Mouse (Mus musculus): ENCODE data around the gene Top2a. TPM values are rescaled to one million over a fixed set of nuclear protein-coding genes. Genes with fewer than 3 reads are reported as not detected.
A peak's percentile ranks its signal among the peaks of the same experiment; 100 is the strongest.

Gene Top2a
- polyA plus RNA-seq, 1 experiment from 2014 or later = 179 TPM

- ATAC-seq (replicated peaks; ENCODE audit: extremely low read depth, insufficient read depth, low FRiP score) = 0 out of 2 replicates have a peak, but pooled peaks have one; percentile 8
- H3K4me1 ChIP-seq (ENCODE audit: control insufficient read depth, insufficient read depth, low read length) = peaks cover 27% of the 10 kb centered on the region
- H3K9ac ChIP-seq (ENCODE audit: low read length) = peak within 1 kb of the TSS; percentile 81
- H3K27me3 ChIP-seq (ENCODE audit: control insufficient read depth, insufficient read depth, low read length) = no peaks in the 10 kb centered on the region; the same call in 1 of the 2 replicates
- no peaks in the 10 kb centered on the region for H3K36me3 ChIP-seq (ENCODE audit: control insufficient read depth, insufficient read depth)
- H3K4me2 ChIP-seq (ENCODE audit: low read depth, low read length) = peak within 1 kb of the TSS; percentile 99
- H3K27ac ChIP-seq (ENCODE audit: low read length) = peak within 1 kb of the TSS; percentile 49; the same call in 1 of the 2 replicates
- WGBS = 3% methylated on average over 27 of the region's 28 CpGs
- no peaks in the 10 kb centered on the region for H3K9me3 ChIP-seq (replicated peaks; ENCODE audit: control insufficient read depth, low read length)
- peak within 1 kb of the TSS; percentile 69 for H3K4me3 ChIP-seq (ENCODE audit: low read length)
Observed at GRCm38 (mm10) chr11:98982773-98983133, 41.2 kb downstream of the Top2a start, which contains the start of gene Gjd3. Gjd3 (minus strand) TSS chr11:98983016.

- no peaks in the 10 kb centered on the region for H3K36me3 ChIP-seq (ENCODE audit: control insufficient read depth, insufficient read depth)
- H3K27me3 ChIP-seq (ENCODE audit: control insufficient read depth, insufficient read depth, low read length) = no peaks in the 10 kb centered on the region; the same call in 1 of the 2 replicates
- H3K27ac ChIP-seq (ENCODE audit: low read length) = peak overlapping the region; percentile 49; the same call in 1 of the 2 replicates
- peak overlapping the region; percentile 99 for H3K4me2 ChIP-seq (ENCODE audit: low read depth, low read length)
- H3K9me3 ChIP-seq (replicated peaks; ENCODE audit: control insufficient read depth, low read length) = no peaks in the 10 kb centered on the region
- ATAC-seq (replicated peaks; ENCODE audit: extremely low read depth, insufficient read depth, low FRiP score) = peak; percentile 43
- H3K4me3 ChIP-seq (ENCODE audit: low read length) = peak overlapping the region; percentile 69
- peaks cover 27% of the 10 kb centered on the region for H3K4me1 ChIP-seq (ENCODE audit: control insufficient read depth, insufficient read depth, low read length)
- H3K9ac ChIP-seq (ENCODE audit: low read length) = peak overlapping the region; percentile 81
- WGBS = under 1% methylated on average over 94 of the region's 94 CpGs
Observed at GRCm38 (mm10) chr11:98981997-98982772, 41.8 kb downstream of the Top2a start.

GRCm38 (mm10) chr11:98981289-98981996 lies 42.5 kb downstream of the Top2a start:
- Histone ChIP-seq H3K4me3 (ENCODE audit: low read length) (peak overlapping the region; percentile 69), H3K27me3 (ENCODE audit: control insufficient read depth, insufficient read depth, low read length) (no peaks in the 10 kb centered on the region; the same call in 1 of the 2 replicates), H3K36me3 (ENCODE audit: control insufficient read depth, insufficient read depth) (no peaks in the 10 kb centered on the region), H3K9ac (ENCODE audit: low read length) (peak overlapping the region; percentile 81), H3K27ac (ENCODE audit: low read length) (no peak overlapping the region), H3K4me2 (ENCODE audit: low read depth, low read length) (peak overlapping the region; percentile 99), H3K9me3 (replicated peaks; ENCODE audit: control insufficient read depth, low read length) (no peaks in the 10 kb centered on the region), H3K4me1 (ENCODE audit: control insufficient read depth, insufficient read depth, low read length) (peaks cover 27% of the 10 kb centered on the region)
- no peak for ATAC-seq (replicated peaks; ENCODE audit: extremely low read depth, insufficient read depth, low FRiP score)
- WGBS = 35% methylated on average over 20 of the region's 20 CpGs

GRCm38 (mm10) chr11:98979356-98979755 lies 44.6 kb downstream of the Top2a start:
- ATAC-seq (replicated peaks; ENCODE audit: extremely low read depth, insufficient read depth, low FRiP score) = no peak
- H3K27me3 ChIP-seq (ENCODE audit: control insufficient read depth, insufficient read depth, low read length) = no peaks in the 10 kb centered on the region; the same call in 1 of the 2 replicates
- H3K9me3 ChIP-seq (replicated peaks; ENCODE audit: control insufficient read depth, low read length) = no peaks in the 10 kb centered on the region
- no peak overlapping the region for H3K4me3 ChIP-seq (ENCODE audit: low read length)
- H3K36me3 ChIP-seq (ENCODE audit: control insufficient read depth, insufficient read depth) = peaks cover 6% of the 10 kb centered on the region; the same call in 1 of the 2 replicates
- H3K4me1 ChIP-seq (ENCODE audit: control insufficient read depth, insufficient read depth, low read length) = peaks cover 12% of the 10 kb centered on the region
- H3K4me2 ChIP-seq (ENCODE audit: low read depth, low read length) = no peak overlapping the region
- no peak overlapping the region for H3K27ac ChIP-seq (ENCODE audit: low read length)
- 72% methylated on average over 4 of the region's 5 CpGs for WGBS
- no peak overlapping the region for H3K9ac ChIP-seq (ENCODE audit: low read length)

- 56% methylated on average over 15 of the region's 15 CpGs for WGBS
- Histone ChIP-seq H3K4me2 (ENCODE audit: low read depth, low read length) (no peak overlapping the region), H3K27ac (ENCODE audit: low read length) (no peak overlapping the region), H3K9me3 (replicated peaks; ENCODE audit: control insufficient read depth, low read length) (no peaks in the 10 kb centered on the region), H3K4me3 (ENCODE audit: low read length) (no peak overlapping the region), H3K27me3 (ENCODE audit: control insufficient read depth, insufficient read depth, low read length) (no peaks in the 10 kb centered on the region; the same call in 1 of the 2 replicates), H3K4me1 (ENCODE audit: control insufficient read depth, insufficient read depth, low read length) (peaks cover 12% of the 10 kb centered on the region), H3K9ac (ENCODE audit: low read length) (no peak overlapping the region), H3K36me3 (ENCODE audit: control insufficient read depth, insufficient read depth) (peaks cover 9% of the 10 kb centered on the region)
- no peak for ATAC-seq (replicated peaks; ENCODE audit: extremely low read depth, insufficient read depth, low FRiP score)
Observed at GRCm38 (mm10) chr11:98978526-98979148, 45.4 kb downstream of the Top2a start.

GRCm38 (mm10) chr11:98974871-98975719 lies 48.9 kb downstream of the Top2a start:
- WGBS = 54% methylated on average over 5 of the region's 5 CpGs
- no peaks in the 10 kb centered on the region for H3K9me3 ChIP-seq (replicated peaks; ENCODE audit: control insufficient read depth, low read length)
- H3K4me2 ChIP-seq (ENCODE audit: low read depth, low read length) = no peak overlapping the region
- peaks cover 42% of the 10 kb centered on the region for H3K36me3 ChIP-seq (ENCODE audit: control insufficient read depth, insufficient read depth)
- peaks cover 17% of the 10 kb centered on the region for H3K4me1 ChIP-seq (ENCODE audit: control insufficient read depth, insufficient read depth, low read length)
- no peaks in the 10 kb centered on the region for H3K27me3 ChIP-seq (ENCODE audit: control insufficient read depth, insufficient read depth, low read length)
- no peak overlapping the region for H3K4me3 ChIP-seq (ENCODE audit: low read length)
- ATAC-seq (replicated peaks; ENCODE audit: extremely low read depth, insufficient read depth, low FRiP score) = no peak
- H3K27ac ChIP-seq (ENCODE audit: low read length) = no peak overlapping the region
- no peak overlapping the region for H3K9ac ChIP-seq (ENCODE audit: low read length)

GRCm38 (mm10) chr11:98974213-98974612 lies 49.8 kb downstream of the Top2a start:
- no peak for ATAC-seq (replicated peaks; ENCODE audit: extremely low read depth, insufficient read depth, low FRiP score)
- H3K4me2 ChIP-seq (ENCODE audit: low read depth, low read length) = no peak overlapping the region
- no peaks in the 10 kb centered on the region for H3K9me3 ChIP-seq (replicated peaks; ENCODE audit: control insufficient read depth, low read length)
- no peak overlapping the region for H3K4me3 ChIP-seq (ENCODE audit: low read length)
- H3K27me3 ChIP-seq (ENCODE audit: control insufficient read depth, insufficient read depth, low read length) = no peaks in the 10 kb centered on the region
- no peak overlapping the region for H3K9ac ChIP-seq (ENCODE audit: low read length)
- H3K27ac ChIP-seq (ENCODE audit: low read length) = no peak overlapping the region
- H3K4me1 ChIP-seq (ENCODE audit: control insufficient read depth, insufficient read depth, low read length) = peaks cover 25% of the 10 kb centered on the region
- peaks cover 44% of the 10 kb centered on the region for H3K36me3 ChIP-seq (ENCODE audit: control insufficient read depth, insufficient read depth)
- 79% methylated on average over 6 of the region's 6 CpGs for WGBS

GRCm38 (mm10) chr11:98973584-98973983 lies 50.4 kb downstream of the Top2a start:
- peaks cover 46% of the 10 kb centered on the region for H3K36me3 ChIP-seq (ENCODE audit: control insufficient read depth, insufficient read depth)
- 76% methylated on average over 14 of the region's 14 CpGs for WGBS
- peaks cover 30% of the 10 kb centered on the region for H3K4me1 ChIP-seq (ENCODE audit: control insufficient read depth, insufficient read depth, low read length)
- ATAC-seq (replicated peaks; ENCODE audit: extremely low read depth, insufficient read depth, low FRiP score) = no peak
- H3K9ac ChIP-seq (ENCODE audit: low read length) = no peak overlapping the region
- H3K4me2 ChIP-seq (ENCODE audit: low read depth, low read length) = no peak overlapping the region
- H3K4me3 ChIP-seq (ENCODE audit: low read length) = no peak overlapping the region
- H3K9me3 ChIP-seq (replicated peaks; ENCODE audit: control insufficient read depth, low read length) = no peaks in the 10 kb centered on the region
- H3K27ac ChIP-seq (ENCODE audit: low read length) = no peak overlapping the region
- no peaks in the 10 kb centered on the region for H3K27me3 ChIP-seq (ENCODE audit: control insufficient read depth, insufficient read depth, low read length)

Measured in heart, embryonic 16.5 days (tissue).